In the genomic region with DNA sequence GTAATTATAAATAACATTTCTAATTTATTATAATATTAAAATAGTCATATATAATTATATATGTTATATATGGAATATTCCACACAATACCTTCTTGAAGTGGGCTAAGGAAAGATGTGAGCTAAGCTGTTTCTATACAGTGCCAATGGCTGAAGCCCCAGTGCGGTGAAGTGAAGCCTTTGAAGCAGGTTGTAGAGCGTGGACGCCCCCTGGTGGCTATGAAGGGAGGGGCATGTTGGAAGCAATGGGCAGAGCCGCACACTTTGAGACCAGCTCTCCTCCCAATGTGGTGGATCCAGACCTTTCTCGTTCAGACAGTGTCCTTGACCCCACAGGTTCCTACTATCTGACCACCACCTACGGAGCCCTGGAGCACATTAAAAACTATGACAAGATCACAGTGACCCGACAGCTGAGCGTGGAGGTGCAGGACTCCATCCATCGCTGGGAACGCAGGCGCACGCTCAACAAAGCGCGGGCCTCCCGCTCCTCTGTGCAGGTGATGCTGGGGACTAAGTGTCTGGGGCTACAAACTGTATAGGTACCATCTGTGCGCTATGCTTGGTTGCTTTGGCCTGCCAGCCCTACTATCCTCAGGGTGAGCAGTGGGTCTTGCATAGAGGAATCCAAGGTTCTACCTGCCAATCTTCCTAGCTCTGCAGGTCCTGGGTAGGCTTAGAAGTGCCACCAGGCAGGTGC, we compare ENCODE assay signal across 7 mouse cellular contexts. TPM values are rescaled to one million over a fixed set of nuclear protein-coding genes. Genes with fewer than 3 reads are reported as not detected.
DNase-seq lines count a peak whose midpoint lies in the region; ATAC-seq and TF ChIP-seq lines count a peak whose summit lies in the region.

No protein-coding gene starts in this region.

- no peaks in the 10 kb centered on the region for H3K9me3 ChIP-seq in limb, embryonic 11.5 days (ENCODE audit: control insufficient read depth, low read length)
- H3K9me3 ChIP-seq in midbrain, embryonic 15.5 days, result no peaks in the 10 kb centered on the region

- DNase-seq in adrenal gland, postnatal 14 days, result peak; percentile 91
- DNase-seq in embryo, embryonic 9.5 days (ENCODE audit: extremely low spot score), result peak; percentile 79
- DNase-seq in kidney, adult 2 months, result peak; percentile 82
- DNase-seq in limb, embryonic 11.5 days (ENCODE audit: low spot score), result peak; percentile 90
- peak; percentile 69 to 86 for DNase-seq in spleen, adult 18-20 months

- H3K36me3 ChIP-seq in kidney, adult 2 months (ENCODE audit: control insufficient read depth, insufficient read depth, low read length), result no peaks in the 10 kb centered on the region
- no peaks in the 10 kb centered on the region for H3K36me3 ChIP-seq in limb, embryonic 11.5 days (ENCODE audit: control insufficient read depth, insufficient read depth, low read length)
- no peaks in the 10 kb centered on the region for H3K36me3 ChIP-seq in midbrain, embryonic 15.5 days (replicated peaks)

- 61% methylated on average over 16 of the region's 16 CpGs for WGBS in kidney, adult 2 months
- WGBS in limb, embryonic 11.5 days, result 51% methylated on average over 16 of the region's 16 CpGs
- WGBS in midbrain, embryonic 15.5 days, result 50% methylated on average over 16 of the region's 16 CpGs

- TF ChIP-seq CTCF in kidney, adult 2 months (conservative IDR thresholded peaks at IDR 0.05; ENCODE audit: insufficient read depth, insufficient read length, low read depth, low read length), result peak; percentile 95

- H3K4me2 ChIP-seq in limb, embryonic 11.5 days (ENCODE audit: low read depth, severe bottlenecking), result no peak overlapping the region
- no peak overlapping the region for H3K4me2 ChIP-seq in midbrain, embryonic 15.5 days

- no peak overlapping the region for H3K4me3 ChIP-seq in kidney, adult 2 months (ENCODE audit: insufficient read depth, low read depth, low read length)
- no peak overlapping the region for H3K4me3 ChIP-seq in limb, embryonic 11.5 days (ENCODE audit: low read depth, low read length)
- no peak overlapping the region for H3K4me3 ChIP-seq in midbrain, embryonic 15.5 days

- no peak overlapping the region for H3K9ac ChIP-seq in limb, embryonic 11.5 days (ENCODE audit: low read length)
- no peak overlapping the region for H3K9ac ChIP-seq in midbrain, embryonic 15.5 days

- no peaks in the 10 kb centered on the region for H3K27me3 ChIP-seq in kidney, adult 2 months (replicated peaks; ENCODE audit: control insufficient read depth, insufficient read depth, low read length)
- no peaks in the 10 kb centered on the region for H3K27me3 ChIP-seq in limb, embryonic 11.5 days (ENCODE audit: control insufficient read depth, insufficient read depth, low read length)
- no peaks in the 10 kb centered on the region for H3K27me3 ChIP-seq in midbrain, embryonic 15.5 days (replicated peaks)

- no peak for TF ChIP-seq POLR2A in kidney, adult 2 months (IDR thresholded peaks at IDR 0.05; ENCODE audit: low read depth, low read length)

- no peaks in the 10 kb centered on the region for H3K4me1 ChIP-seq in kidney, adult 2 months (ENCODE audit: control insufficient read depth, insufficient read depth, low read length)
- H3K4me1 ChIP-seq in limb, embryonic 11.5 days (ENCODE audit: control insufficient read depth, insufficient read depth, low read length), result no peaks in the 10 kb centered on the region
- no peaks in the 10 kb centered on the region for H3K4me1 ChIP-seq in midbrain, embryonic 15.5 days

- H3K27ac ChIP-seq in kidney, adult 2 months (ENCODE audit: insufficient read depth, low read depth, low read length), result no peak overlapping the region
- H3K27ac ChIP-seq in limb, embryonic 11.5 days (replicated peaks; ENCODE audit: low read depth, low read length), result no peak overlapping the region
- H3K27ac ChIP-seq in midbrain, embryonic 15.5 days, result no peak overlapping the region

- peak; percentile 71 for ATAC-seq in granulocyte monocyte progenitor cell, adult 5-6 weeks (replicated peaks; ENCODE audit: poor library complexity, severe bottlenecking)
- peak; percentile 59; the same call in 1 of the 2 replicates for ATAC-seq in limb, embryonic 11.5 days (ENCODE audit: insufficient number of reproducible peaks, low FRiP score, low TSS enrichment, low read depth)
- peak; percentile 85 for ATAC-seq in midbrain, embryonic 15.5 days (replicated peaks)

RNA-seq across cellular contexts. Expression of gene Lgmn, which starts 52.2 kb away (rescaled TPM):
- total RNA-seq in adrenal gland, postnatal 14 days (2021), result 86.7 and 90.6 TPM in 2 replicates
- total RNA-seq in granulocyte monocyte progenitor cell, adult 5-6 weeks (2014; fragmentation: Nextera tagmentation), result 0.47 and 0.58 TPM in 2 replicates
- total RNA-seq in granulocyte monocyte progenitor cell, adult 5-6 weeks (2017), result 1.2 and 1.7 TPM in 2 replicates
- 1,163 and 1,191 TPM in 2 replicates for polyA plus RNA-seq in kidney, adult 2 months (2012; rRNA removed)
- 48.1 and 50.0 TPM in 2 replicates for polyA plus RNA-seq in limb, embryonic 11.5 days (2014; fragmentation: Nextera tagmentation; extraction: Ambion mirVana)
- 87.7 and 89.9 TPM in 2 replicates for polyA plus RNA-seq in midbrain, embryonic 15.5 days (2015; fragmentation: Nextera tagmentation; extraction: Ambion mirVana)

Comparison
In these comparisons a context has a peak if more than half of its experiments do, and no peak if none do; other contexts are left out.
1. RNA of gene Lgmn, which starts 52.2 kb away (polyA plus RNA-seq): 1,163 to 1,191 TPM in kidney, adult 2 months; 87.7 to 89.9 TPM in midbrain, embryonic 15.5 days and 48.1 to 50.0 TPM in limb, embryonic 11.5 days; every median in the first group is over 10 times any median in the second.
2. Peak in every context shown above with its lines, with median percentiles within 50 percentile points of each other: DNase-seq and ATAC-seq.